Mouse (Mus musculus): ENCODE data around the gene Dhx34. TPM values are rescaled to one million over a fixed set of nuclear protein-coding genes. Genes with fewer than 3 reads are reported as not detected.

Dhx34 gene
- polyA plus RNA-seq, 1 experiment from 2014 or later: 15.5 TPM

DNA sequence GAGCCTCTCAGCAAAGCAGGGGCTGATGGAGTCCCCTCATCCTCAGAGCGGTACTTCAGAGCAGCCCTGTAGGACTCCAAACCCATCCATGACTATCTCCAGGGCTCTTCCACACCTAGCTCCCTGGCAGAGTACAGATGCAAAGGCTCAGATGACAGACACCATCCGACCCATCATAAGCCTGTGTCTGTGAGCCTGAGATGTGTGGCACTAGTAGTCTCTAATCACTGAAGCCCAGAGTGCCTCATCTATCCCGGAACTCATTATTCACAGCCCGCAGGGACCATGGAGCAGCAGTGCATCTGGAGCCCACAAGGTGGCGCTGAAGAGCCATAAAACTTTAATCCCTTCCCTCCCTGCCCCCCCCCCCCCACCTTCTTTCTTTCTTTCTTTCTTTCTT is 29.5 kb downstream of the Dhx34 start:
- no peak overlapping the region for H3K4me2 ChIP-seq (replicated peaks)
- no peak overlapping the region for H3K27ac ChIP-seq (replicated peaks)
- WGBS: 15% methylated on average over 5 of the region's 5 CpGs
- peaks cover 22% of the 10 kb centered on the region; the same call in 1 of the 2 replicates for H3K36me3 ChIP-seq
- no peaks in the 10 kb centered on the region for H3K27me3 ChIP-seq
- ATAC-seq (ENCODE audit: insufficient number of reproducible peaks, low FRiP score, low TSS enrichment, low read depth): peak; percentile 44; the same call in 1 of the 2 replicates
- H3K9ac ChIP-seq: no peak overlapping the region
- H3K9me3 ChIP-seq (replicated peaks): no peaks in the 10 kb centered on the region
- no peaks in the 10 kb centered on the region for H3K4me1 ChIP-seq
- H3K4me3 ChIP-seq (replicated peaks): no peak overlapping the region

DNA sequence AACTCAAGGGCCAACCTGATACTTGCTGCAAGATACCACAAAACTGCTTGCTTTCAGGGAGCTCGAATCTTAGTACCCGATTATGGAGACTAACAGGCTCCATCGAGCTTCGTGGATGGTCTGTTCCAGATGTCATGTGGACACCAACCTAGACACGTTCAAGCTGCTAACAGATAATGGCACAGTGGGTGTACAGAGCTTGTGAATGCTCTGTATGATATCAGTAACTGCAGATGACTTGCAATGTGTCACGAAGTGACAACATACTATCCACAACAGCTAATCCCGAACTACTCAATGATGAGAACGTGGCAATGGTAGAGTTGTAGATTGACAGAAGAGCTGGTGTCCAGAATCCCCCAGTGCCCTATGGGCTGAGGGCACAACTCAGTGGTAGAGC is 34.3 kb downstream of the Dhx34 start:
- ATAC-seq (ENCODE audit: insufficient number of reproducible peaks, low FRiP score, low TSS enrichment, low read depth): no peak
- Histone ChIP-seq H3K9ac (no peak overlapping the region), H3K4me3 (replicated peaks) (no peak overlapping the region), H3K4me1 (no peaks in the 10 kb centered on the region), H3K36me3 (peaks cover 20% of the 10 kb centered on the region), H3K4me2 (replicated peaks) (no peak overlapping the region), H3K9me3 (replicated peaks) (no peaks in the 10 kb centered on the region), H3K27ac (replicated peaks) (no peak overlapping the region), H3K27me3 (no peaks in the 10 kb centered on the region)
- 82% methylated on average over 8 of the region's 8 CpGs for WGBS

DNA sequence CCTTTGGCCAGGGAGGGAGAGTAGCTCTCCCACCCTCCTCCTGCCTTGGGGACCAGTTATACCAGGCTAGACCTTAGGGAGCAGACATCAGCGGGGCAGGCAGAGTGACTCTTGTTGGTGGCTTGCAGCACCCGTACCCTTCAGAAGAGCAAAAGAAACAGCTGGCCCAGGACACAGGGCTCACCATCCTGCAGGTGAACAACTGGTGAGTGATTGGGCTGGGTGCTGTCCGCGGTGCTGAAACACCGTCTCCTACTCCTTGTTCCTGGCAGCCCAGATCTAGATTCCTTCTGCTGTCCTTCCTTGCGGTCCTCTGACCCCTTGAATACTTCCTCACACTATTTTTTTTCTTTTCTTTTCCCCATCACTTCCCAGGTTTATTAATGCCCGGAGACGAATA is 38.2 kb downstream of the Dhx34 start:
- Histone ChIP-seq H3K4me1 (no peaks in the 10 kb centered on the region), H3K4me3 (replicated peaks) (no peak overlapping the region), H3K9ac (no peak overlapping the region), H3K27ac (replicated peaks) (no peak overlapping the region), H3K4me2 (replicated peaks) (no peak overlapping the region), H3K36me3 (peaks cover 38% of the 10 kb centered on the region), H3K9me3 (replicated peaks) (no peaks in the 10 kb centered on the region), H3K27me3 (no peaks in the 10 kb centered on the region)
- ATAC-seq (ENCODE audit: insufficient number of reproducible peaks, low FRiP score, low TSS enrichment, low read depth): no peak
- 20% methylated on average over 8 of the region's 8 CpGs for WGBS

DNA sequence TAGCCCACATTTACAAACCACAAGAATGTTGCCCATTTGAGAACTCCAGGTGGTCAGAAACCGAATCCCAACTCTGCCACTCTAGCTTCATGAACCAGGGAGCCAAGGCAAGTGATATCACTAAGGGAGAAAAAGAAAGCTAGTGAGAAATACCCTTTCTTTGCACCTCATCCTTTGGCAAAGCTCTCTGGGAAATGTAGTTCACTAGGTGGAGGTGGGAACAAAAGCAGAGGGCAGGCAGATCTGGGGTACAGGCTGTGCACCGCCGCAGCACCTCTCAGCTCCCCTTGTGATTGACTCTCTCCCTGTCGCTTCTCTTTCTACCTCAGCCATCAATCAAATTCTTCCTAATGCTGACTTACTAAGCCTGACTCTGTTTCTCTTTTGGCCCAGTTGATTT is 43.7 kb downstream of the Dhx34 start:
- 77% methylated on average over 4 of the region's 4 CpGs for WGBS
- ATAC-seq (ENCODE audit: insufficient number of reproducible peaks, low FRiP score, low TSS enrichment, low read depth): no peak

DNA sequence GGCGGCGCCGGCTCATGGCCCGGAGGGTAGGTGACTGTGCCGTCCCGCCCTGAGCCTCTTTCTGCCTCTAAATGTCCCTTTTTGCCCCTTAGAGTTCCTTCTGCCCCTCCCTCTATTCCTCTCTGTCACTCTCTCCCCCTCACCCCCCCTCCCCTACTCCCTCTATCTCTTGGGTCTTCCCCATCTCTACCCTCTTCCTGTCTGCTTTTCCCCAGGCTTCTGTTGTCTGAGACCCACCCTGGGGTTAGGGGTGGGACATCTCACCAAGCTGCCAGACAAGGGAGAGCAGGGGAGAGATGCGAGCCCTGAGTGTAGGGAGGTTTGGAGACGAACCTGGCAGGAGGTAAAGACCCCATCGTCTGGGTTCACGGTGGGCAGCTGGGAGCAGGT is 46.3 kb downstream of the Dhx34 start:
- H3K27me3 ChIP-seq: no peaks in the 10 kb centered on the region
- peak overlapping the region; percentile 44 for H3K9ac ChIP-seq
- under 1% methylated on average over 10 of the region's 10 CpGs for WGBS
- ATAC-seq (ENCODE audit: insufficient number of reproducible peaks, low FRiP score, low TSS enrichment, low read depth): no peak
- H3K9me3 ChIP-seq (replicated peaks): no peaks in the 10 kb centered on the region
- H3K4me2 ChIP-seq (replicated peaks): peak overlapping the region; percentile 59
- peaks cover 20% of the 10 kb centered on the region for H3K36me3 ChIP-seq
- H3K4me1 ChIP-seq: peaks cover 13% of the 10 kb centered on the region
- H3K4me3 ChIP-seq (replicated peaks): peak overlapping the region; percentile 63
- H3K27ac ChIP-seq (replicated peaks): peak overlapping the region; percentile 63

More for the DNA sequence above, 43.7 kb downstream of the Dhx34 start:
- Histone ChIP-seq H3K4me3 (replicated peaks) (no peak overlapping the region), H3K4me1 (peaks cover 13% of the 10 kb centered on the region), H3K9me3 (replicated peaks) (no peaks in the 10 kb centered on the region), H3K27ac (replicated peaks) (no peak overlapping the region), H3K4me2 (replicated peaks) (no peak overlapping the region), H3K36me3 (peaks cover 21% of the 10 kb centered on the region), H3K9ac (no peak overlapping the region), H3K27me3 (no peaks in the 10 kb centered on the region)

DNA sequence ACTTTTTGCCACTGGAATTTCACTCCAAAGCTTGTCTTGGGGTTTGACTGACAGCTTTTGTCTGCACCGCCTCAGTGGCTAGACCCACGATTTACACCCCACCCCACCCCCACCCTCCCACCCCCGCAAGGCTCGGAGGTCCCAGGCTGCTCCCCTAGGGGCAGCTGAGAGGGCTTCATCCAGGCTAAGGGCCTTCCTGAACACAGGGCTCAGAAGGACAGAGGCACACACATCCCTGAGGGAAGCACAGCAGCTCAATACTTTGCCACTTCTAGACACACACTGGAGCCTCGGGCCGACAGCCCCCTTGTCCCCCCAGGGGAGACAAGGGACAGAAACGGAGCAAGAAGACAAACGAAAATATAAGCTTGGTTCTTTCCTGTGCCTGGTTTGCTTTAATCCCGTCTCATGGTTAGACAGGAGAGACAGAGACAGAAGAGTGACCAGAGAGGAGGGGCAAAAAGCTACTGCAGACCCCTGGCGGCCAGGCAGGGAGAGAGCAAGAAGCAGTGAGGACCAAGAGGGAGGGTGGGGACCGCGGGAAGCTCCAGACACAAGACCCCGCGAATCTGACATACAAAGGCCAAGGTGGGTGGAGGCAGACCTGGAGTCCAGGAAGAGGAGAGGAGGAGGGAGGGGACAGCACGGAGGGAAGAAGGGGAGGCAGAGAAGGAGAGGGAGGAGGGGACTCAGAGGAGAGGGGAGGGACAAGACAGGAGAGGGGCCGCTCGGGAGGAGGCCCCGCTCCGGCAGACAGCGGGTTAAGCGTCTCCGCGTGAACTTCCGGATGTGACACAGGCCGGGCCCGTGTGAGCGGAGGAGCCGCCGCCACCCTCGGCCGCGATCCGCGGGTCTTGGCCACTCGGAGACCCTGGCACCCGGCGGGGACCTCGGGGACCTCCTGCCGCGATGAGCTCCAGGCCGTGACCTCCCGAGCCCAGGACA is 47.0 kb downstream of the Dhx34 start, which contains the start of gene Meis3:
Meis3 (plus strand) TSS at position 494 of the 945 bp plus-strand sequence.
- Histone ChIP-seq H3K4me1 (peaks cover 13% of the 10 kb centered on the region), H3K4me2 (replicated peaks) (peak within 1 kb of the TSS; percentile 59), H3K9ac (peak within 1 kb of the TSS; percentile 44), H3K4me3 (replicated peaks) (peak within 1 kb of the TSS; percentile 63), H3K27ac (replicated peaks) (peak within 1 kb of the TSS; percentile 63), H3K9me3 (replicated peaks) (no peaks in the 10 kb centered on the region), H3K27me3 (no peaks in the 10 kb centered on the region), H3K36me3 (peaks cover 15% of the 10 kb centered on the region)
- under 1% methylated on average over 42 of the region's 42 CpGs for WGBS
- ATAC-seq (ENCODE audit: insufficient number of reproducible peaks, low FRiP score, low TSS enrichment, low read depth): peak; percentile 86

DNA sequence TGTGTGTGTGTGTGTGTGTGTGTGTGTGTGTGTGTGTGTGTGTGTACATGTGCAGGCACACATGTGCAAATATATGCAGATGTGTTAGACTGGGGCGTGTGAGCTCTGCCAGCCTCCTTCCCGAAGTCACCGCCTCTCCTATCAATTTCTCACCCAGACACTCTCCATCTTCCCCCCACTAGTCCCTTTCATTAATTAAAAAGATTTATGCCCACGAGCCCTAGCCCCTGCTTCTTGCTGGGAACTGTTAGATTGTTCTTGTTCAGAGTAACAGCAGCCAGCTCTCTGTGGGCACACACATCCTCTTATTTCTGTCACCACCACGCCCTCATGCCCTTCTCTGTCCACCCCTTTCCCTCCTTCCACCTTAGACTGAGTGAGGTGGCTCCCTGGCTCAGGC is 48.7 kb downstream of the Dhx34 start:
- WGBS: 63% methylated on average over 5 of the region's 5 CpGs
- H3K4me3 ChIP-seq (replicated peaks): no peak overlapping the region
- ATAC-seq (ENCODE audit: insufficient number of reproducible peaks, low FRiP score, low TSS enrichment, low read depth): no peak
- H3K9ac ChIP-seq: no peak overlapping the region
- H3K36me3 ChIP-seq: no peaks in the 10 kb centered on the region; the same call in 1 of the 2 replicates
- H3K27me3 ChIP-seq: no peaks in the 10 kb centered on the region
- no peaks in the 10 kb centered on the region for H3K9me3 ChIP-seq (replicated peaks)
- H3K4me1 ChIP-seq: peaks cover 13% of the 10 kb centered on the region
- no peak overlapping the region for H3K27ac ChIP-seq (replicated peaks)
- no peak overlapping the region for H3K4me2 ChIP-seq (replicated peaks)

DNA sequence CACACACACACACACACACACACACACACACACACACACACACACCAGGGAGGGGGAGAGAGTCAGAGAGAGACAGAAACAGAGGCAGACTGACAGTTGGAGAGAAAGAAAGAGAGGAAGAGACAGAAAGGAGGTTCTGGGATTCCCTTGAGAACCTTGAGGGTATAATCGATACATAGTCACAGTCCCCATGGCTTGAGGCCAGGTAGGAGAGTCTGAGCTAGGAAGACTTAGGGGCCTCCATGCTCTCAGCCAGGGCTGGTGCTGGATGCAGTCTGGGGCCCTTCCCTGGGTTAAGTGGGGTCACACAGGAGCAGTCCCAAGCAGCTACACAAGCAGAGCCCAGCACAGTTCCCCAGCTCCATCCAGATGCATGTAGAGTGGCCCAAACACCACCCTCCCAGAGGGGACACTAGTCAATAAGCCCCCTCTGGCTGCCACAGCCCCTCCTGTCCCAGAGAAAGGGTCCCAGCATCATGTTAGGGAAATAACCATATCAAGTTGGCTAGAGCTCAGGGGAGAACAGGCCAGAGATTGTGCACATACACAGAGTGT is 49.2 kb downstream of the Dhx34 start:
- 46% methylated on average over 1 of the region's 1 CpGs for WGBS
- Histone ChIP-seq H3K36me3 (no peaks in the 10 kb centered on the region), H3K27ac (replicated peaks) (no peak overlapping the region), H3K9ac (no peak overlapping the region), H3K4me3 (replicated peaks) (no peak overlapping the region), H3K27me3 (no peaks in the 10 kb centered on the region), H3K9me3 (replicated peaks) (0 out of 2 replicates have a peak, but pooled peaks cover 4% of the 10 kb centered on the region), H3K4me1 (peaks cover 13% of the 10 kb centered on the region), H3K4me2 (replicated peaks) (no peak overlapping the region)
- ATAC-seq (ENCODE audit: insufficient number of reproducible peaks, low FRiP score, low TSS enrichment, low read depth): no peak

DNA sequence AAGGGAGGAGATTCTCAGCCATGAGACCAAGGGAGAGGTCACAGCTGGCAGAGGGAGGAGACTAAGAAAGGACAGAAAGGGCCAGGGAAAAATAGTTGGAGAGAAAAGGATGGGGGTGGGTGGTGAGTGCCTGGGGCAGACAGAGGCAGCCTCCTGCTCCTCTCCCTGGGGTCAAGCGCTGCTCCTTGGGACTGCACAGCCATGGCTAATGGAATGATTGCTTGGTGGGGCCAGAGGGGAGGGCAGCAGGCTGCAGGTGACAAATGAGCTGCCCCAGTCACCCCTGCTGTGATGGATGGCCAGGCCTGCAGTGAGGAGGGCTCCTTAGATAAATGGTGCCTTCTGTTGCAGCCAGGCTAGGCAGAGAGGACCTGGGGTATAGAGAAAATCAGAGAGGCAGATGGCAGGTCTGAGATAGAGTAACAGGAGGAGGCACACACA is 49.7 kb downstream of the Dhx34 start:
- no peak overlapping the region for H3K27ac ChIP-seq (replicated peaks)
- no peaks in the 10 kb centered on the region for H3K27me3 ChIP-seq
- H3K4me3 ChIP-seq (replicated peaks): no peak overlapping the region
- 0 out of 2 replicates have a peak, but pooled peaks cover 6% of the 10 kb centered on the region for H3K9me3 ChIP-seq (replicated peaks)
- H3K4me1 ChIP-seq: peaks cover 13% of the 10 kb centered on the region
- no peak overlapping the region for H3K4me2 ChIP-seq (replicated peaks)
- no peak for ATAC-seq (ENCODE audit: insufficient number of reproducible peaks, low FRiP score, low TSS enrichment, low read depth)
- 0% methylated on average over 1 of the region's 1 CpGs for WGBS
- H3K36me3 ChIP-seq: no peaks in the 10 kb centered on the region
- no peak overlapping the region for H3K9ac ChIP-seq

DNA sequence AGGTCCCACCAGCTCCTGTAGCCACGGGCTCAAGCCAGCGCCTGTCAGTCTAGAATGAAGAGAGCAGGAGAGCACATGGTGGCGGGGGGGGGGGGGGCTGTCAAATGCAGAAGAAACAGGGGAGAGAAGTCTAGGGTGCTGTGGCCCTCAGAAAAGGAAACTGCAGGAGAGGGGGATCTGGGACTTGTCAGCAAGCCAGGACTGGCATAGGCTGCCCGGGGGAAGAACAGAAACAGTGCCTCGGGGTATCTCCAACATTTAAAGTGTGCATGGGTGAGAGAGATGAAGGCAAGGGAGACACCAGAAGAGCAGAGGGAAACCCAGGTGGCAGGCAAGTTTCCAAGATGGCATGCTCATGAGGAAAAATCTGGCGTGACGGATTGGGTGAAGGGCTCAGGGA is 59.8 kb downstream of the Dhx34 start:
- H3K27me3 ChIP-seq: peaks cover 24% of the 10 kb centered on the region
- H3K27ac ChIP-seq (replicated peaks): no peak overlapping the region
- H3K36me3 ChIP-seq: no peaks in the 10 kb centered on the region
- no peak overlapping the region for H3K4me2 ChIP-seq (replicated peaks)
- peaks cover 6% of the 10 kb centered on the region; the same call in 1 of the 2 replicates for H3K4me1 ChIP-seq
- 65% methylated on average over 6 of the region's 7 CpGs for WGBS
- no peak overlapping the region for H3K9ac ChIP-seq
- no peak overlapping the region for H3K4me3 ChIP-seq (replicated peaks)
- no peaks in the 10 kb centered on the region for H3K9me3 ChIP-seq (replicated peaks)
- ATAC-seq (ENCODE audit: insufficient number of reproducible peaks, low FRiP score, low TSS enrichment, low read depth): no peak

DNA sequence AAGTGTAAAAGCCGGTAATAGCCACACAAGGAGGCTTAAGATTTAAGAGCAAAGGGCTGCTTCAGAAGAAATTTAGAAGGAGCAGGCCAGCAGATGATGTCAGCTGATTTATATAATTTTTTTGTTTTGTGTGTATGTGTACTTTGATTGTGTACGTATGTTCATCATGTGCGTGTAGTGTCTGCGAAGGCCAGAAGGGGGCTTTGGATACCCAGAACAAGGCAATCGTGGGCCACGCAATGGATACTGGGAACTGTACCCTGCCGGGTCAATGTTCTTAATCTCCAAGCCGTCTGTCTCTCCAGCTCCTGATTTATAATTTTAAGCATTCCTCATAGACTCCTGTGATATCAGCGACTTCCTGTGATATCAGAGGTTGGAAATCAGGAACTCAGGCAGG is 60.5 kb downstream of the Dhx34 start:
- WGBS: 92% methylated on average over 9 of the region's 9 CpGs
- Histone ChIP-seq H3K4me2 (replicated peaks) (no peak overlapping the region), H3K4me3 (replicated peaks) (no peak overlapping the region), H3K27ac (replicated peaks) (no peak overlapping the region), H3K36me3 (no peaks in the 10 kb centered on the region), H3K4me1 (peaks cover 6% of the 10 kb centered on the region; the same call in 1 of the 2 replicates), H3K9me3 (replicated peaks) (no peaks in the 10 kb centered on the region), H3K9ac (no peak overlapping the region), H3K27me3 (peaks cover 24% of the 10 kb centered on the region)
- ATAC-seq (ENCODE audit: insufficient number of reproducible peaks, low FRiP score, low TSS enrichment, low read depth): no peak

Data from embryonic facial prominence, embryonic 15.5 days (tissue).